Mouse (Mus musculus) adrenal gland, adult 2 months (tissue): ENCODE results near the gene Trim66. TPM values are rescaled to one million over a fixed set of nuclear protein-coding genes. Genes with fewer than 3 reads are reported as not detected.
A peak's percentile ranks its signal among the peaks of the same experiment; 100 is the strongest.

ENCODE experiments used
- DNase-seq: peaks from one replicate; pipeline ENCODE4 v3.0.0; 2021
- microRNA-seq, 2 experiments: library from miRNA; unstranded; fragments of <30 nt; microRNA quantifications; one replicate each; pipeline ENCODE4 v1.2.0; 2021
- polyA plus RNA-seq: library from polyadenylated mRNA; depleted of rRNA; stranded (reverse); fragments of >200 nt; gene quantifications from 2 replicates; pipeline ENCODE4 v1.2.3, GENCODE M21; 2012; rRNA removed
- total RNA-seq, 2 experiments: library from RNA; stranded (reverse); gene quantifications; 2 replicates each; pipeline ENCODE4 v1.2.3; 2021

The Trim66 gene
- total and polyA plus RNA-seq, 3 experiments, result 0.17 to 0.24 (median 0.23) TPM

- DNase-seq, result no peak
These were observed 53.1 kb downstream of the Trim66 start for GRCm38 (mm10) chr7:109454856-109455255.

- DNase-seq, result no peak
These were observed 59.9 kb downstream of the Trim66 start for GRCm38 (mm10) chr7:109448060-109448459.

- DNase-seq, result peak; percentile 32
These were observed 62.9 kb downstream of the Trim66 start for GRCm38 (mm10) chr7:109445012-109445411.

GRCm38 (mm10) chr7:109442739-109443138 lies 65.2 kb downstream of the Trim66 start:
- DNase-seq, result no peak

- DNase-seq, result no peak
These were observed 67.2 kb downstream of the Trim66 start for GRCm38 (mm10) chr7:109440697-109441269.

GRCm38 (mm10) chr7:109438781-109439591 lies 68.9 kb downstream of the Trim66 start, which contains the start of gene Stk33:
TSS of gene Stk33 (minus strand) at chr7:109439081.
- peak; percentile 52 for DNase-seq

GRCm38 (mm10) chr7:109424422-109425159 lies 83.3 kb downstream of the Trim66 start:
- no peak for DNase-seq

- DNase-seq, result no peak
These were observed 85.1 kb downstream of the Trim66 start for GRCm38 (mm10) chr7:109422803-109423202.

- no peak for DNase-seq
These were observed 102.4 kb downstream of the Trim66 start for GRCm38 (mm10) chr7:109405491-109405890.

GRCm38 (mm10) chr7:109399299-109399698 lies 108.6 kb downstream of the Trim66 start:
- no peak for DNase-seq

Small RNA genes lying within 50 kb of the gene (microRNA-seq; reads per million reads assigned to microRNA genes)
- 1.7 to 2.4 reads per million in 2 experiments for gene Gm47284

Other genes starting within 250 kb of the Trim66 start
- gene Stk33, start 69.1 kb downstream of the Trim66 start, total RNA-seq, result 1 to 10 TPM in 1 of 2 experiments, under 1 TPM in 1; 0.43 to 1.0 TPM
- gene Stk33, start 69.1 kb downstream of the Trim66 start, polyA plus RNA-seq, result 0.04 and 0.06 TPM in 2 replicates
- gene Rpl27a, start 11.0 kb upstream of the Trim66 start, total RNA-seq, result 100 to 1,000 TPM; 240 to 258 TPM
- gene Rpl27a, start 11.0 kb upstream of the Trim66 start, polyA plus RNA-seq, result 245 and 268 TPM in 2 replicates
- gene St5, start 195.5 kb upstream of the Trim66 start, total RNA-seq, result 10 to 100 TPM; 34.7 to 51.5 TPM
- gene St5, start 195.5 kb upstream of the Trim66 start, polyA plus RNA-seq, result 18.9 and 19.2 TPM in 2 replicates
- gene Akip1, start 195.6 kb upstream of the Trim66 start, total RNA-seq, result 10 to 100 TPM; 22.1 to 26.9 TPM
- 5.5 and 6.0 TPM in 2 replicates for gene Akip1, start 195.6 kb upstream of the Trim66 start, polyA plus RNA-seq
- gene BC051019, start 215.7 kb upstream of the Trim66 start, total RNA-seq, result not detected
- gene BC051019, start 215.7 kb upstream of the Trim66 start, polyA plus RNA-seq, result not detected in 2 replicates
- gene Ascl3, start 223.6 kb upstream of the Trim66 start, total RNA-seq, result not detected
- gene Ascl3, start 223.6 kb upstream of the Trim66 start, polyA plus RNA-seq, result 0.63 and 1.4 TPM in 2 replicates
- 10 to 100 TPM; 41.5 to 51.5 TPM for gene Tmem9b, start 244.7 kb upstream of the Trim66 start, total RNA-seq
- gene Tmem9b, start 244.7 kb upstream of the Trim66 start, polyA plus RNA-seq, result 17.5 and 17.6 TPM in 2 replicates